Mouse (Mus musculus): ENCODE results near the gene Cdpf1. TPM values are rescaled to one million over a fixed set of nuclear protein-coding genes. Genes with fewer than 3 reads are reported as not detected.

Gene Cdpf1
- total RNA-seq (2017) = 12.1 and 12.4 TPM in 2 replicates

DNA sequence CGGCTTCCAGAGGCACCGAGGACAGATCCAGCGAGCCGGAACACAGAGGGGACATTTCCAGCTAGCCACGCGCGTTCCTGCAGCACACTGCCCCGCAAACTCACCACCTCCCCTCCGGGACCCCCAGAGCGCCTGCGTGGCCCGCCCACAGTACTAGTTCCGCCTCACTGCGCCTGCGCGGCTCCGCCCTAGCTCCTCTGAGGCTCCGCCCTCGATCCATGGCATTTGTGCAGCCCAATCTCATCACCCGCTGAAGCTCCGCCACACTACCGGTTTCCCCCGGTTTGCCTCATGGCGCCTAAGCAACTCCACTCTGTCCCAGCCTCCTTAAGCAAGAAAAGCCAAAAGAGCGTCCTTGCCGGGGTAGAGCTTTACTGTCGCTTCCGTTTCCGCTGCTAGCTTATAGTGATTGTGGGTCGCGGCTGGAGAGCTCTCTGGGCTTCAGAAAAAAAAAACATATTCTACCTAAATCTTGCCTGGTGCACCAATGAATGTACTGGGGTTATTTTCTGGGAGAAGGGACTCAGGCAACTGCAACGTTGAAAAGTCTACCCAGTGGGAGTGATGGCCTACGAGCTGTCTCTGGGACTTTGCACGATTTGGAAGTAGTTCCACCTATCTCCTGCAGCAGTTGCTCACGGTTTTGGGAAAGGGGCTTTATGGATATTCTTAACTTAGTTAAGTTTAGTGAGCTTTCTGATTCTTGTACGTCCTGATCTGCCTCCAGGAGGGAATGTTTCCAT, at the start of gene Cdpf1:
TSS of gene Cdpf1 (minus strand) at position 163 of the 743 bp plus-strand sequence.
- ATAC-seq (replicated peaks in 1 of 2; ENCODE audit: insufficient read depth in 1 of 2, low FRiP score in 2 of 2, low TSS enrichment in 1 of 2, low read depth in 1 of 2, poor library complexity in 2 of 2, severe bottlenecking in 2 of 2) = peak; percentile 88 to 93

DNA sequence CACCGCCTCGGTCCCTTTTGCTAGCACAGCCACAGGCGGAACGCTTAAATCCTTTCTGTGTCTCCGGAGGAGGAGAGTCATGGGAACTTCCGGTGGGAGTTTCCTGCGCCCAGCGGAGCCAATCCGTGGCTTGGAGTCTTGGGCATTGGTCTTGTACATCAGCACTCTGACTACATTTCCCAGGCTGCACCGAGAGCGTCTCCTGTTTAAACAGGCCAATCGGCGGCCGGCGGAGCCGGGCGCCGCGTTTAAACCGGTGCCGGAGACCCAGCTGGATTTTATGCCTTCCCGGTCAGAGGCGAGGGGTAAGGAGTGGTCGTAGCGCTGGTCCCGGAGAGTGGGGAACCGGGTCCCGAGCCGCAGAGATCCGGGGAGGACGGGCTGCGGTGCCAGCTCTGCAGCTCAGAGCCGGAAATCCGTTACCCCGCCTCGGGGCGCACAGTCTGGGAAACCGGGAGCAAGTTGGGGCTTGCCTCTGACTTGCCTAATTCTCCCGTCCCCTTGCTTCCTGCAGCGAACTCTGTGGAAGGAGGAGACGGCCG, 48.1 kb upstream of the Cdpf1 start, which contains the start of gene Gtse1:
TSS of gene Gtse1 (plus strand) at position 256 of the 542 bp plus-strand sequence.
- peak; percentile 100 for ATAC-seq (replicated peaks in 1 of 2; ENCODE audit: insufficient read depth in 1 of 2, low FRiP score in 2 of 2, low TSS enrichment in 1 of 2, low read depth in 1 of 2, poor library complexity in 2 of 2, severe bottlenecking in 2 of 2)

DNA sequence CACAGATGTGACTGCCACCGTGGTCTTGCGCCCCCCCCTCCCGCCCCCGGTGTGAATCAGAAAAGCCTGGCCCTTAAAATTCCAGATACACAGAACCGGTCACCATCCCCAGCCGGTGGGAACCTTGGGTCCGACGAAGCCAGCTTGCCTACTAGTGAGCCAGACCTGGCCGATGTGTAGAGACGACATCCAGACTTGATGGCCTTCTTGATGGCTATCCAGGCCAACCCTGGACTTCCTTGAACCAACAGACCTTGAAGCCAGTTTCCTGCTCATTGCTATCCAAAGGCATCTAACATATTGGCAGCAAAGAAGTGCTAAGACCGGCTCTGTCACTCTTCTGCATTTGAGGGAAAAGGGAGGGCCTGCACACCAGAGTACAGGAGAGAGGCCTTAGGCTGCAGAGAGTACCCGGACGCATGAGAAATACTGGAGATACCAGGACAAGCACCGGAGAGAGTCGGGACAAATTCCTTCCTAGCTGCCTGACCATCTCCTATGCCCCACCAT, 47.5 kb upstream of the Cdpf1 start:
- peak in 1 of 2 experiments; percentile 26; a peak in 3 of 4 replicates for ATAC-seq (replicated peaks in 1 of 2; ENCODE audit: insufficient read depth in 1 of 2, low FRiP score in 2 of 2, low TSS enrichment in 1 of 2, low read depth in 1 of 2, poor library complexity in 2 of 2, severe bottlenecking in 2 of 2)

DNA sequence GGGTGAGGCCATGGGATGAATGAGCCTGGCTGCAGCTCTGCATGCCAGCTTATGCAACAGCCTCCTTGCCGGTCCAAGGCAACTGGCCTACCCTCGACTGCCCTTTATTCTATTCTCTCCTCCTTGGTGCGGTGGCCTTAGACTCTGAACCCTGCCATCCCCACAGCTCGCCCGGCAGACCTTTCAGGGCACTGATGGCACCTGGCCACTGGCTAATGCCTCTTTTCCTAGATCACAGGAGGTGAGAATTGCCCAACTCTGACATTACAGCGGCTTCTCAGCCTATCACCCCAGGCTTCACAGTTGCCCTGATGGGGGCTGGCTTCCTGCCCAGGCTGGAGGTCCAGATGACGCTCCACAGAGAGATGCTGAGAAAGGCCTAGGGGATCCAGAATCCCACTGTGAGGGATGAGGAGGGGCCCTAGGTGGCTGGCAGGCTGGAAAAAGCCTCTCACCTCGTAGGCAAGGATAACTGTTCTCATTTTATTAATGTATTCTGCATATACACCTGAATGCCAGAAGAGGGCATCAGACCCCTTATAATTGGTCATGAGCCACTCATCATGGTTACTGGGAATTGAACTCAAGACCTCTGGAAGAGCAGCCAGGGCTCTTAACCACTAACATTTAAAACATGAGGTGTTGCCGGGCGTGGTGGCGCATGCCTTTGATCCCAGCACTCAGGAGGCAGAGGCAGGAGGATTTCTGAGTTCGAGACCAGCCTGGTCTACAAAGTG, 40.3 kb upstream of the Cdpf1 start:
- ATAC-seq (replicated peaks in 1 of 2; ENCODE audit: insufficient read depth in 1 of 2, low FRiP score in 2 of 2, low TSS enrichment in 1 of 2, low read depth in 1 of 2, poor library complexity in 2 of 2, severe bottlenecking in 2 of 2) = no peak

DNA sequence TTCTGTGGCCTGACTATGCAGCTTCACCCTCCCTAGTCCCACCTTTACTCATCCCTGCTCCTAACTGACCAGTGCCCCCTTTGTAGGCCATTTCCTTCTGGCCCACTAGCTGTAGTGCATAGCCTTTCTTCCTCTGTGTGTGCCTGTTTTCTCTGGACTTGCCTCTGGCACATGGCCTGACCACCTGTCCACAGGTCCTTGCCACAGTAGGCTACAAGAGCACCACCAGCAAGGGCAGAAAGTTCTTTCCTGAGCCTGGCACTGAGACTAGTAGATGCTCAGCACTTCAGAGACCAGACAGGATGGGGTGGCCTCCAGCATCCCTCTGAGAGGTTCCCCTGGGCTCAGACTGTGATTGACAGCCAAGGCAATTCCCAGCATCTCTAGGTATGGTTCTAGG, 33.6 kb upstream of the Cdpf1 start:
- no peak for ATAC-seq (replicated peaks in 1 of 2; ENCODE audit: insufficient read depth in 1 of 2, low FRiP score in 2 of 2, low TSS enrichment in 1 of 2, low read depth in 1 of 2, poor library complexity in 2 of 2, severe bottlenecking in 2 of 2)

DNA sequence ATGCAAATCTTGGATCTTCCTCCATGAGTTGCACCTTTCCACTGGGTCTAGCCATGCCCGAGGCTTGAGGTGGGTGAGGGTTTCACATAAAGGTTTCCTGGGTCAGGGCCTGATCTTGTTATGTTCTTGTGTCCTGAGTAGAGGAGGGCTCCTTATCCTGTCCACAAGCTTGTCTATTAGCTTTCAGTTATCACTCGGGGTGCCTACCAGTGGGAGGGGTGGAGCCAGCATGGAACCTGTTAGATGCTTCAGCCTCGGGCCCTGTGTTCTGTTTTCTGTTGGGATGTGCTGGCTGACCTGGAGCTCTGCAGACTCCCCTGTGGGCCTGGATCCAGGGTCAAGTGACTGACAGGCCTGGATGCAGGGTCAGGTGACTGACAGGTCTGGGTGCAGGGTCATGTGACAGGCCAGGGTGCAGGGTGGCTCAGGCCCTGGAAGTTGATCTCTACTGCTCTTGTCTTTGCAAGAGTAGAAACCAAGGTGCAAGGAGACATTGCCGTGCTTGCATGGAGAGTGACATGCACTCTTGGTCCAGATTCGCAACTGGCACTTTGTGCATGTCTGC, 30.4 kb upstream of the Cdpf1 start:
- ATAC-seq (replicated peaks in 1 of 2; ENCODE audit: insufficient read depth in 1 of 2, low FRiP score in 2 of 2, low TSS enrichment in 1 of 2, low read depth in 1 of 2, poor library complexity in 2 of 2, severe bottlenecking in 2 of 2) = no peak

DNA sequence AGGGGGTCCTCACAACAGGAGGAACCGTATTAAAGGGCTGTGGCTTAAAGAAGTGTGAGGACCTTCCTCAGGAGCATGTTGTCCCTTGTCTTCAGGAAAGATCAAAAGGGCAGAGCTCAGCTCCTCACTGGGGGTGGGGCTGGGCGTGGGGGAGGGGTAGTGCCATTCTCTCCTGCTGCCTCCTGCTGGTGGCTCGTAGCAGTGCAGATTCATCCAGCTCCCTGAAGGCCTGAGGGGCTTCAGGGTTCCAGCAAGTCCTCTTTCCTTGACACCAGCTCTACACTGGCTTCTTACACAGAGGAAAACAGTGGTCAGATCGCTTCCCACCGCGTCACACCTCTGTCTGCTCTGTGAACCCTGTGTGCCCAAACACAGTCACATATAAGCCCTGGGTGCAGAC, 29.5 kb upstream of the Cdpf1 start:
- no peak for ATAC-seq (replicated peaks in 1 of 2; ENCODE audit: insufficient read depth in 1 of 2, low FRiP score in 2 of 2, low TSS enrichment in 1 of 2, low read depth in 1 of 2, poor library complexity in 2 of 2, severe bottlenecking in 2 of 2)

DNA sequence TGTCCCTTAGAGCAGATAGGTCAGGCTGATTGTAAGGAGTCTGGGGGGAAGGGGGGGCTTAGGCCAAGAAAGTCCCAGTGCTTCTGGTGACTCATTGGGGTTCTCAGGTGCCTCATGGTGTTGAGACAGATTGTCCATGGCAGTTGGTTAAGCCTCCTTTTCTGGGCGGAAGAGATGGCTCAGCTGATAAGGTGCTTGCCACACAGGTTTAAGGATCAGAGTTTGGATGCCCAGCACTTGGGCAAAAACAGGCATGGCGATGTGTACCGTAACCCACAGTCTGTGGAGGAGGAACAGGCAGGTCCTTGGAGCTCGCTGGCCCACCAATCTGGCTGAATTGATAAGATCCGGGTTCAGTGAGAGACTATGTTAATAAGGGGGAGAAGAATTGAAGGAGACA, 25.4 kb upstream of the Cdpf1 start:
- no peak for ATAC-seq (replicated peaks in 1 of 2; ENCODE audit: insufficient read depth in 1 of 2, low FRiP score in 2 of 2, low TSS enrichment in 1 of 2, low read depth in 1 of 2, poor library complexity in 2 of 2, severe bottlenecking in 2 of 2)

DNA sequence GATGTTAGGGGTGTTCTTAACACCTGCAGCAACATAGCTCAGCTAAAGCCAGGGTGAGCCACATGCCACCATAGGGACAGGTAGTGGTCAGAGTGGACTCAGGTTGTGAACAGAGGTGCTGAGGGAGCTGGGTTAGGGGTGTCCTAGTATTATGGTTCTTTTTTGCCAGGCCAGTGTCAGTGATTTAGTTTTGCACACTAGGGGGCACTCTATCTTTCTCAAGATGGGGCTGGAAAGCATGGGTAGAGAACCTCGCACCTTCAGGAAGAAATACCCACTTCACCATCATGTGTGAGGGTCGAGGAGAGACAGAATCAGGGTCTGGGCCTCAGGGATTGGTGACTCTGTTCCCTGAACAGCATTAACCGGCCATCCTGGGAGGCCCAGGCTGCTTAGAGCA, 23.8 kb upstream of the Cdpf1 start:
- no peak for ATAC-seq (replicated peaks in 1 of 2; ENCODE audit: insufficient read depth in 1 of 2, low FRiP score in 2 of 2, low TSS enrichment in 1 of 2, low read depth in 1 of 2, poor library complexity in 2 of 2, severe bottlenecking in 2 of 2)

DNA sequence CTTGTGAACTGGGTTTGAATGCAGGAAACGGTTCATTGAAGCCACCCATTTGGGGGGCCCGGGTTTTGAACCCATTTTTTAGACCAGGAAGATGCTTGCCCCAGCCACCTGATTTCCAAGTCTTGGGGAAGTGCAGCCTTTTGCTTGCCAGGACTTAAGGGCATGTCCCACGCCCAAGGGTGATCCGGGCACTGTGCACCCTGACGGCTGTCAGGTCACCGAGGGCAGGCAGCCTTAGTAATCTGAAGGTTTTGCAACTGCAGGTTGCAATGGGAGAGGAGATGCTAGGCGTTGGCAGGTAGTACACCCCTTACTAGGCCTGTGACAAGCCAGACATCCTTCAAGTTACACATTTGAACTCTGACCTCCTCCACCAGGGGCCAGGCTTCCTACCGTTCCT, 21.1 kb upstream of the Cdpf1 start:
- ATAC-seq (replicated peaks in 1 of 2; ENCODE audit: insufficient read depth in 1 of 2, low FRiP score in 2 of 2, low TSS enrichment in 1 of 2, low read depth in 1 of 2, poor library complexity in 2 of 2, severe bottlenecking in 2 of 2) = no peak

DNA sequence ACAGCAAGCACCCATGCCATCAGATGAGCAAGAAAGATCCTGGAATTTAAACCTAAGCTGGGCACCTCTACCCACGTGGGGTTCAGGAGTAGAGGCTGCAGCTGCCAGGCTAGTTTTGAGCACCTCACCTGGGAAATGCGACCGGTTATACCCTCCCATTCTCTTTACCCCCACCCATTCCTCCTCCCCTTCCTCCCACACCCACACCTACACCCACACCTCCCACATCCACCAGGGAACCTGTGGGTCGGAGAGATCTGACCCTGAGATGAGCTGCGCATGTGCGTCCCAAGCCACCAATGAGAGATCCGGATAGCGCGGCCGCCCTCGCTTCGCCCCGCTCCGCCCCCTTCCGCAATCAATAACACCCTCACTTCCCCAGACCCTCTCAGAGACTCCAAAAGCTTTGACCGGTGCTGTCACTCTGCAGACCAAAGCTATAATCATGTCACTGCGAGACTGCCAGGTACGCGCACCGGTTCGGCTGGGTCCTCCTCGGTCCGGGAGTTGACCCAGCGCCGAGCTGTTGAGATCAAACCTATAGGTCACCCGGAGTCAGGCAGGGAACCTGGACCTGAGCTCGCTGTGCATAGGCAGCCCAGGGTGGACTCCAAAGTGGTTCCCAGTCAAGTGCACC, 20.6 kb upstream of the Cdpf1 start, which contains the start of gene Ttc38:
TSS of gene Ttc38 (plus strand) at position 353 of the 637 bp plus-strand sequence.
- ATAC-seq (replicated peaks in 1 of 2; ENCODE audit: insufficient read depth in 1 of 2, low FRiP score in 2 of 2, low TSS enrichment in 1 of 2, low read depth in 1 of 2, poor library complexity in 2 of 2, severe bottlenecking in 2 of 2) = peak; percentile 93 to 97

DNA sequence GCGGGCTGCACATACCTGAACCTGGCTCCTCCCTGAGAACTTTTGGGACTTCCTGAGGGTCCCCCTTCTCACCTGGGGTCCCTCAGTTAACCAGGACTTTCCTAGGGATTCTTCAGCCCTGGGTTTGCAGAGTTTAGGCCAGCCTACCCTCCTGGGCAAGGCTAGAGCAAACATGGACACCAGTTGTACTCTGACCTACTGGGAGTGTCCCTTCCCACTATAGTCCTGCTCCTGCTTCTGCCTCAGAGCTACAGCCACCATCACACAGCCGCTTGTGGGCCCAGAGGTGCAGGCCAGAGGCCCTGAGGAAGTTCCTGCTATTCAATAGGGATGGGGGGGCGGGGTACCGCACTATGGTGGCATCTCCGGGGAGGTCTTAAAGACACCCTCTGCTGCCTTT, 18.0 kb upstream of the Cdpf1 start:
- ATAC-seq (replicated peaks in 1 of 2; ENCODE audit: insufficient read depth in 1 of 2, low FRiP score in 2 of 2, low TSS enrichment in 1 of 2, low read depth in 1 of 2, poor library complexity in 2 of 2, severe bottlenecking in 2 of 2) = no peak

DNA sequence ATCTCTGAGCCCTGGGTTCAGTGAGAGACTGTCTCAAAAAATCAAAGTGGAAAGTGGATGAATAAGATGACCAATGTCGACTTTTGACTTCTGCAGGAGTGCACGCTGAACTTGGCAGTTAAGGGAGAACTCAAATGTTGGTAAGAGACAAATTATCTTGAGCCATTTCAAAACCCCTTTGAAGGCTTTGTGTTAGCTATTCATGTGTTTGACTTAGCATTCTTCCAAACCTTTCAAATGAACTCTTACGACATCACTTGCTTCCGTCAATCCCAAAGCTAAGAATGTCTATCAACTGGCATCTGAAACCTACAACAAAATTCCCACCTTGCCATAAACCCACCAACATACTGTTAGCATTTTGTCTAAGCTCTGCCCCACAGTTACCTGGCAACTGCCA, 16.6 kb upstream of the Cdpf1 start:
- ATAC-seq (replicated peaks in 1 of 2; ENCODE audit: insufficient read depth in 1 of 2, low FRiP score in 2 of 2, low TSS enrichment in 1 of 2, low read depth in 1 of 2, poor library complexity in 2 of 2, severe bottlenecking in 2 of 2) = no peak

DNA sequence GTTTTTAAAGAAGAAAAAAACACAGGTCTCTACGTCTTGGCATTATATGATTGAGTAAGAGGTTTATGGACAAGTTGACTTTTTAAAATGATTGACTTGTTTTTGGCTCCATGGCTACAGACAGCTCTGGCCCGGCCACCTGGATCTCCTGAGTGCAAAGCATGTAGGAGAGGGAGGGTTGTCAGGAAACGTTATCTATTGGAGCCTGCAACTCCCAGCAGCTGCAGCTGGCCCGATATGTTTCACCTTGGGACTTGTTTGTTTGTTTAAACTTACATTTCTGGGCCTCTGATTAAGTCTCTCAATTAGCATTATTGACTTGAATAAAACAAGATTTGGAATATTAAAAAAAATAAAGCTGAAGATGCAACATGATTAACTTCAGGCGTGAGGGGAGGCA, 15.2 kb upstream of the Cdpf1 start:
- no peak for ATAC-seq (replicated peaks in 1 of 2; ENCODE audit: insufficient read depth in 1 of 2, low FRiP score in 2 of 2, low TSS enrichment in 1 of 2, low read depth in 1 of 2, poor library complexity in 2 of 2, severe bottlenecking in 2 of 2)

DNA sequence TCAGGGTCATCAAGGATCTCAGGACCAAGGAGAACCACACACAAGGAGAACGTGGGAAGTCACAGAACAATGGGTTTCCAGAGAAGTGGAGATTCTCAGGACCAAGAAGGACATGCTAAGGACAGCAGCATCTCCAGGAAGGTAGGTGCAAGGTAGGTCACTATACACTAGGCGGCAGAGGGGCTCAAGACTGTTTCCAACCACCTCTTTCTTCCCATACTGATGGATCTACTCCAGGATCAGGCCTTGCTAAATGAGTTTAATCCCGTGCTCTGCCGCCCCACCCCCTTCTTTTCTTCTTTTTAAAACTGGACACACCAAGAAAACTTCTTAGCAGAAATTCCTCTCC, 10.5 kb upstream of the Cdpf1 start:
- ATAC-seq (replicated peaks in 1 of 2; ENCODE audit: insufficient read depth in 1 of 2, low FRiP score in 2 of 2, low TSS enrichment in 1 of 2, low read depth in 1 of 2, poor library complexity in 2 of 2, severe bottlenecking in 2 of 2) = no peak

DNA sequence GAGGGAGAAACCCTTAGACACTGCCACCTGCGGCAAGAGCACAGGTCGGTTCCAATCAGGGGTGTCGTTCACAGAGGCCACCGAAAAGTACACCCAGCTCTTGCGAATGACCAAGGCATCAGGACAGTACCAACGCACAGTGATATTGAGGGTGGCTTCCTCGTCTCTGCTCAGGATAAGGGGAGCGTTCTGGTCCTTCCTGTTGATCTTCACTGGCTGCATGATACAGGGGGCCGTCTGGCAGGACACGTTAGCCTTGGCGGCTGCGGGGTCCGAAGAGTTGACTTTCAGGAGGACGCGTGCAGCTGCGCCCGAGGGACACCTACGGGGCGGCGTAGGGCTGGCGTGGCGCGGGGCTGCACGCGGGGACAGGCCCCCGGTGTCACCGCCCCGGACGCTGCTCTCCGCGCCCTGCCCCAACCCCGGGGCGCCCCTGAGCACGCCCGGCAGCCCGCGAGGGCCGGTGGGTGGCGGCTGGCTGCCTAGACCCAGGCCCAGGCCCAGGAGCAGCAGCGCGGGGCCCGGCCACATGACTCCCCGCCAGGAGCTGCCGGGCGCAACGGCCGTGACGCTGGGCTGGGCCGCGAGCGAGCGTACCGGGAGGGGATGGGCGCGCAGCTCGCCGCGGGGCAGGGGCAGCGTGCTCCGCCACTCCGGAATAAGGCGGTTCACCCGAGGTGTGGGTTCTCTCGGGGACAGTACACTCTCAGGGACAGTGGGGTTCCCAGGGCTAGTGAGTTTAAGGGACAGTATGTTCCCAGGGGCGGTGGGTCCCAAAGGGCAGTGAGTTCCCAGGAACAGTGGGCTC, 9.9 kb upstream of the Cdpf1 start, which contains the start of gene Pkdrej:
TSS of gene Pkdrej (minus strand) at position 532 of the 808 bp plus-strand sequence.
- peak in 1 of 2 experiments; percentile 29; a peak in 2 of 4 replicates for ATAC-seq (replicated peaks in 1 of 2; ENCODE audit: insufficient read depth in 1 of 2, low FRiP score in 2 of 2, low TSS enrichment in 1 of 2, low read depth in 1 of 2, poor library complexity in 2 of 2, severe bottlenecking in 2 of 2)

DNA sequence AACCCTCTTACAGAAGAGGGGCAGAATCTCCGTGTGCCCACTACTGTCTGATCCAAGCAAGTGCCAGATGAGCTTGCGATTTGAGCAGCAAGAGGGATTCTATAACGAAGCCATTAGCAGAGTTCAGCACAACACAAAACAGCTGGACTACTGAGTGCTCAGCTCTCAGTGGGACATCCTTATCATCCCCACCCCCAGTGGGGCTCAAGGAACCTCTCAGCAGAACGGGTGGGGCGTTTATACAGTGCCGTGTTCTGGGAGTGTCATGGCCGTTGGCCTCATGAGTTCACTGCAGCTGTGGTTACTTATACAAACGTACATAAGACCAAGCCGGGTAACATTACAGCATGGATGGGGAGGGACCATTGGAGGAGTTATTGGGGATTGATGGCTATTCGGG, 1.9 kb upstream of the Cdpf1 start:
- no peak for ATAC-seq (replicated peaks in 1 of 2; ENCODE audit: insufficient read depth in 1 of 2, low FRiP score in 2 of 2, low TSS enrichment in 1 of 2, low read depth in 1 of 2, poor library complexity in 2 of 2, severe bottlenecking in 2 of 2)
